Mouse (Mus musculus): ENCODE data around the gene Tuba1c. TPM values are rescaled to one million over a fixed set of nuclear protein-coding genes. Genes with fewer than 3 reads are reported as not detected.
"Not testable (repeated sequence)": the region's sequence is repeated elsewhere in the genome, so short reads cannot be mapped to it uniquely, and the experiment has no call there.

Tuba1c gene
- total RNA-seq, 2 experiments from 2014 or later, result 255 to 292 TPM

DNA sequence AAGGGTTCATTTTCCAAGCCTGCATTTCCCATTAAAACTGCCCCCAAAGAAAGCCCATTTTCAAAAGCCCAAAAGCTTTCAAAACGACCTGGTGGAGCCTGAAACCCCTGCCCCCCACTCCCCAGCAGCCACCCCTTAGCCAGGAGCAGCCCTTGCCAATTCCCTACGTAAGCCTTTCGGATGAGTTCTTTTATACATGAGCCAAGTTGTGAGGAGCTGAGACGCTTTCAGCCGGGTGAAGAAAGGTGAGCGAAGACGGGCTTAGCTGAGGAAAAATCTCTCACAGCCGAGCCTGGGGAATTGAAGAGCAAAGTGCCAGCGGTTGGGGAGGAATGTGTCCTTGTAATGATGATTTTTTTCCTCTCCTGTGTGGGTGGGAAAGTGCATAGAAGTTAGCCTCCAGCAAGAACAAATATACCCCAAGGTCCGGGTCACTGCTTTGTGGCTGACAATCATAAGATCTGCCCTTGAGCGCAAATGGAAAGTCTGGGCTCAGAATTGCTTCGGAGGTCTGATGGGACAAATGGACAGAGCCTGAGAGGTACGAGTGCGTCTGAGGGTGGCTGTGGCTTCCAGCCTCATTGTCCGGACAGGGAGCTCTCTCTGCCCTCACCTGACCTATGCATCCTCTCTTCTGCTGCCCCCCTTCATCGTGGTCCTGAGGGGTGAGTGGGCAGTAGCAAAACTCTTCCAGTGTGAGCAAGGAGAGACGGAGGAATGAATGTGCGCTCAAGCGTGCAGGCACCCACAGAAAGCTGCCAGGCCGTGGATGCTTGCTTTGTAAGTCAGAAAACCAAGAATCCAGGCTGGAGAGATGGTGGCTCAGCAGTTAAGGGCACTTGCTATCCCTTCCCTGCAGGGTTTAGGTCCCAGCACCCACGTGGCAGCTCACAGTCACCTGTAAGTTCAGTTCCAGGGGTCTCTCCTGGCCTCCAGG is 11.5 kb downstream of the Tuba1c start:
- DNase-seq (ENCODE audit: extremely low spot score in 1 of 2, low spot score in 2 of 2), result no peak
- intact Hi-C loops (cut with DNase I), result no loop called here

GRCm38 (mm10) chr15:99042334-99042733 is 12.6 kb downstream of the Tuba1c start:
- intact Hi-C loops (cut with DNase I), result no loop called here
- DNase-seq (ENCODE audit: extremely low spot score in 1 of 2, low spot score in 2 of 2), result no peak

- DNase-seq (ENCODE audit: extremely low spot score in 1 of 2, low spot score in 2 of 2), result no peak
- intact Hi-C loops (cut with DNase I), result no loop called here
Observed at GRCm38 (mm10) chr15:99044854-99045253, 15.2 kb downstream of the Tuba1c start.

DNA sequence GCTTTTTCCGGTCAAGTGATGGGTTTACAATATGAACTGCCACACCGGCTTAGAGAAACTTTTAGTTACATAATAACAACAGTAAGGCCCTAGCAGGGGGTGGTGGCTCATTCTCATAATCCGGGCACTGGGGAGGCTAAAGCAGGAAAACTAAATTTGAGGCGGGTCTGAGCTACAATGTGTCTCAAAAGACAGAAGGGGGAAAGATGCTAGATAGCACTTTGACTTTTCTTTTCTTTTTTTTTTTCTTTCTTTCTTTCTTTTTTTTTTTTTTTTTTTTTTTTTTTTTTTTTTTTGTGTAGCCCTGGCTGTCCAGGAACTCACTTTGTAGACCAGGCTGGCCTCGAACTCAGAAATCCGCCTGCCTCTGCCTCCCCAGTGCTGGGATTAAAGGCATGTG is 16.0 kb downstream of the Tuba1c start:
- DNase-seq (ENCODE audit: extremely low spot score in 1 of 2, low spot score in 2 of 2); intact Hi-C loops (cut with DNase I): not testable (repeated sequence)

DNA sequence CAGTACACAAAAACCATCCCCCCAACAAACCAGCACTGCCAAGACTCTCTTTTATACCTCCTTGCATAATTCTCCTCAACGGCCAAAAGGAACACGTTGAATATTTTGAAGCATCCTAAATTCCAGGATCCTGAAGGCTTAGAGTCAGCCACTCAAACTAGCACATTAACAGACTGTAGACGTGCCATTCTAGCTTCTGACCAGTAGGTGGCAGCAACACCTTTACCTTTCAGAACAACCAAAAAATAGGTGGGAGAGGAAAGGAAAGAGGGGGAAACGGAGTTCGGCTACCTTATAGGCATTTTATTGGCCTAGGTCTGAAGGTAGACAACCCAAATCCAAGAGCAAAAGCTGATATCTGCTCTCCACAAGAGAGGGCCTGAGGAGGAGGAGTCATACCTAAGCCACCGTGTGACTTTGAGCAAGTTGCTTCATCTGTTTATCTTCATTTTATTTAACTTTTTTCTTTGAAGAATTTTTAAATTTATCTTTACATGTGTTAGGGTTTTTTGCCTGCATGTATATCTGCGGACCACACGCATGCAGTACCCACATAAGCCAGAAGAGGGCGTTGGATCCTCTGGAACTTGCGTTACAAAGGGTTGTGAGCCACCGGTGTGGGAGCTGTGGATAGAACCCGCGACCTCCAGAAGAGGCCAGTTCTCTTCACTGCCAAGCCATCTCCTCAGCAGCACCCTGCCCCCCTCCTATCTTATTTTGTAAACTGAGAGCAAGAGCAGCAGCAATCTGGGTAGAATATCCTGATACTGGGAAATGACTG is 20.0 kb downstream of the Tuba1c start:
- intact Hi-C loops (cut with DNase I), result no loop called here
- peak in 1 of 2 experiments; percentile 52 for DNase-seq (ENCODE audit: extremely low spot score in 1 of 2, low spot score in 2 of 2)

- DNase-seq (ENCODE audit: extremely low spot score in 1 of 2, low spot score in 2 of 2), result no peak
- intact Hi-C loops (cut with DNase I), result no loop called here
Observed at GRCm38 (mm10) chr15:99053373-99053772, 23.7 kb downstream of the Tuba1c start.

DNA sequence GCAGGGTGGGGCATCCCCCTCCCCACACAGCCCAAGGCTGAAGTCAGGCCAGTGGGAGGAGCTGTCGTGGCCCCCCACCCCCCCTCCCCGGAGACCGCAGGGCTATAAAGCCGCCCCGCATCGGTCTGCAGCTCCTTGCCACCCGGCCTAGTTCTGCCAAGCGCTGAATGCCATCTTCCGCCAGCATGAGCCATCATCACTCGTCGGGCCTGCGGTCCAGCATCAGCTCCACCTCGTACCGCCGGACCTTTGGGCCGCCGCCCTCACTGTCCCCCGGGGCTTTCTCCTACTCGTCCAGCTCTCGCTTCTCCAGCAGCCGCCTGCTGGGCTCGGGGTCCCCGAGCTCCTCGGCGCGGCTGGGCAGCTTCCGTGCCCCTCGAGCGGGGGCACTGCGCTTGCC is 25.3 kb downstream of the Tuba1c start, which contains the start of gene Prph:
Gene Prph (plus strand): TSS at position 135 of the 400 bp plus-strand sequence.
- intact Hi-C loops (cut with DNase I), result no loop called here

GRCm38 (mm10) chr15:99055511-99055961 is 25.8 kb downstream of the Tuba1c start:
- intact Hi-C loops (cut with DNase I), result no loop called here
- DNase-seq (ENCODE audit: extremely low spot score in 1 of 2, low spot score in 2 of 2), result peak in 1 of 2 experiments; percentile 57

More for the DNA sequence above, 25.3 kb downstream of the Tuba1c start, which contains the start of gene Prph:
- DNase-seq (ENCODE audit: extremely low spot score in 1 of 2, low spot score in 2 of 2), result no peak

GRCm38 (mm10) chr15:99056332-99056731 is 26.6 kb downstream of the Tuba1c start:
- intact Hi-C loops (cut with DNase I), result no loop called here

GRCm38 (mm10) chr15:99065557-99066165 is 36.0 kb downstream of the Tuba1c start:
- intact Hi-C loops (cut with DNase I), result no loop called here
- DNase-seq (ENCODE audit: extremely low spot score in 1 of 2, low spot score in 2 of 2), result no peak

More at GRCm38 (mm10) chr15:99056332-99056731, 26.6 kb downstream of the Tuba1c start:
- no peak for DNase-seq (ENCODE audit: extremely low spot score in 1 of 2, low spot score in 2 of 2)

- intact Hi-C loops (cut with DNase I), result no loop called here
- DNase-seq (ENCODE audit: extremely low spot score in 1 of 2, low spot score in 2 of 2), result no peak
Observed at GRCm38 (mm10) chr15:99071988-99072387, 42.3 kb downstream of the Tuba1c start.

DNA sequence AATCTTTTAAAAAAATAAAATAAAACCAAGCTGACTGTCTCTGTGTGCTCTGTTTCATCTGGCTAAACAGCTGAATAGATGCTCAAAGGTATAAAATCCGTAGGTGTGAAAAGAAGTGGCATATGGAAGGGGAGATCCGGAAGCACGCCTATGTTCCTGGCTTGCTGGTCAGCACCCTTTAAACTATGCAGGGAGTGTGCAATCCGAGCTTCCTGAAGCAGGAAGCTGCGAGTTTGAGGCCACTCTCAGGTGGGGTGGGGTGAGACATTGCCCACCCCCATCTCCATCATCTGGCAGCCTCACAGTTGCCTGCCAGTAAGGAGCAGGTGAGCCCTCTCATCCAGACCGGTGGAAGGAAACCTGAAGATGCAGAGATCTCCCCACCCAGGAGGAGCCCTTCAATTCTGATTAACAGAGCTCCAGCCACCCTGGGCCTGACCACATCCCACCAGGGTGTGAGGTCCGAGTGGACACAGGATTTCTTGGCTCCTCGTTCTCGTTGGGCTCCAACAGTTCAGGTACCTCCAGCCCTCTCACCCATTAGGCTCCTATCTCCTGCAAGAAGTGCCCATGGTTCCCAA is 44.4 kb downstream of the Tuba1c start, which contains the start of gene Troap:
Gene Troap (plus strand): TSS at position 557 of the 581 bp plus-strand sequence.
- no peak for DNase-seq (ENCODE audit: extremely low spot score in 1 of 2, low spot score in 2 of 2)
- intact Hi-C loops (cut with DNase I), result no loop called here

DNA sequence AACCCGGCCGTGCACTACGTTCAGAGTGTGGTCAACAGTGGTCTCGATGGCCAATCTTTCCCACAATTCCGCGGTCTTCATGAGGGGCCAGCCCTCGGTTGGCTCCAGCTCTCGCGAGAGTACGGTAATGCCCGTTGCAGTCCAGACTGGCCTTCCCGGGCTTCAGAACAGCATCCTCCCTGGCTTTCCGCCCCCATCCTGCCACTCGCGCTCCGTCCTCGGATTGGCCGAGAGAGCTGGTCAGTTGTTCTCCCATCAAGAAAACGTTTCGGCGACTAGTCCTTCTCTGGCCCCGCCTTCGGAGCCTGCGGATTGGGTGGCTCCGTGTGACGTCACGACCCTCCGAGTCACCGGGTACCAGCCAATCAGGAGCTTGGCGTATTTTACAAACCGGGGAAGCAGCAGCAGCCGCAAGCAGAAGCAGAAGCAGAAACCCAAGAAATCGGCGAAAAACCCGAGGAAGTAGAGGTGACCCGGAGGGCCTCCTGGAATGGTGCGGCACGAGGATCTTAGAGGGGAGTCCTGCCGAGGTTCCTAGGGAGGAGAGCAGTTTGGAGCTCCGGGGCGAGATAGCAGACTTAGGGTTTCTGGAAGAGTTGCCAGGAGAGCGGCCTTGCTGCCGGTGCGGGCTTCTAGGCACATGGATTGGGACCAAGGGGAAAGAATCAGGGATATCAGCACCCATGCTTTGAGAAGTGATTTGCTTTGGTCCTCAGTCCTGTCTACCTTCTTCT is 45.1 kb downstream of the Tuba1c start:
- intact Hi-C loops (cut with DNase I), result no loop called here
- DNase-seq (ENCODE audit: extremely low spot score in 1 of 2, low spot score in 2 of 2), result peak; percentile 97 to 99

DNA sequence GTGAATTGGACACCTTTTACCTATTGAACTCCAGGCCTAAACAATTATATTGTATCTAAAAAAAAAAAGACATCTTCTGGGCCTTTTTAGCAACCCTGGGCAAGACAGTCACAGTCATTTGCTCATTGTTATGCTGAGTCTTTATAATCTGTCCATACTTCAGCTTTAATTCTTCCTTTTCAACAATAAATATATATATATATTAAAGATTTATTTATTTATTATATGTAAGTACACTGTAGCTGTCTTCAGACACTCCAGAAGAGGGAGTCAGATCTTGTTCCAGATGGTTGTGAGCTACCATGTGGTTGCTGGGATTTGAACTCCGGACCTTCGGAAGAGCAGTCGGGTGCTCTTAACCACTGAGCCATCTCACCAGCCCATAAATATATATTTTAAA is 46.3 kb downstream of the Tuba1c start:
- intact Hi-C loops (cut with DNase I); DNase-seq (ENCODE audit: extremely low spot score in 1 of 2, low spot score in 2 of 2): not testable (repeated sequence)

GRCm38 (mm10) chr15:99078181-99078910 is 48.7 kb downstream of the Tuba1c start:
- DNase-seq (ENCODE audit: extremely low spot score in 1 of 2, low spot score in 2 of 2), result no peak
- intact Hi-C loops (cut with DNase I), result no loop called here

- no peak for DNase-seq (ENCODE audit: extremely low spot score in 1 of 2, low spot score in 2 of 2)
- intact Hi-C loops (cut with DNase I), result no loop called here
Observed at GRCm38 (mm10) chr15:99079804-99080203, 50.1 kb downstream of the Tuba1c start.

GRCm38 (mm10) chr15:99082322-99082721 is 52.6 kb downstream of the Tuba1c start:
- intact Hi-C loops (cut with DNase I), result no loop called here
- no peak for DNase-seq (ENCODE audit: extremely low spot score in 1 of 2, low spot score in 2 of 2)

Measured in left cerebral cortex, postnatal 10 days (tissue).